Mouse (Mus musculus) hindbrain, postnatal 0 days (tissue): Measurements from ENCODE around the gene Pip4k2c. TPM values are rescaled to one million over a fixed set of nuclear protein-coding genes. Genes with fewer than 3 reads are reported as not detected.

Experiments used
- ATAC-seq: fragments of 200-750 bp; cut with Nextera tagmentation; 2 replicates; pipeline ENCODE4 v1.8.0; 2017; ENCODE audit warnings: mild to moderate bottlenecking, moderate TSS enrichment, moderate library complexity
- DNase-seq: peaks from one replicate; pipeline ENCODE4 v3.0.0-alpha.2; 2015; ENCODE audit warnings: low spot score
- H3K27ac ChIP-seq: fragments of 300-500 bp; sonication (generic); 2 replicates; pipeline ENCODE4 v1.5.1; 2014; ENCODE audit warnings: mild to moderate bottlenecking
- H3K27me3 ChIP-seq: fragments of 300-500 bp; sonication (generic); 2 replicates; pipeline ENCODE4 v1.6.1; 2014; ENCODE audit warnings: low read length, mixed read lengths; ENCODE audit not compliant: insufficient read depth
- H3K36me3 ChIP-seq: fragments of 300-500 bp; sonication (generic); 2 replicates; pipeline ENCODE4 v1.6.1; 2014; ENCODE audit warnings: low read length, mixed read lengths; ENCODE audit not compliant: insufficient read depth
- H3K4me1 ChIP-seq: fragments of 300-500 bp; sonication (generic); 2 replicates; pipeline ENCODE4 v1.6.1; 2014; ENCODE audit warnings: antibody characterized with exemption, low read length, mixed read lengths; ENCODE audit not compliant: insufficient read depth
- H3K4me2 ChIP-seq: fragments of 300-500 bp; sonication (generic); 2 replicates; pipeline ENCODE4 v1.6.1; 2014; ENCODE audit warnings: low read depth, mild to moderate bottlenecking, low read length, moderate library complexity, mixed read lengths
- H3K4me3 ChIP-seq: fragments of 300-500 bp; sonication (generic); 2 replicates; pipeline ENCODE4 v1.5.1; 2014; ENCODE audit warnings: low read length
- H3K9ac ChIP-seq: fragments of 300-500 bp; sonication (generic); replicated peaks from 2 replicates; pipeline ENCODE4 v1.6.1; 2014; ENCODE audit warnings: mild to moderate bottlenecking, low read length, moderate library complexity, mixed read lengths
- H3K9me3 ChIP-seq: fragments of 300-500 bp; sonication (generic); 2 replicates; pipeline ENCODE4 v1.6.1; 2016; ENCODE audit warnings: low read length, mixed read lengths
- CTCF ChIP-seq: IDR thresholded peaks from 2 replicates; pipeline ENCODE4 v1.5.1; 2016; ENCODE audit warnings: antibody characterized with exemption, control low read depth, low read depth
- WGBS: fragments of 180-500 bp; shearing (Covaris S2); extraction: QIAGEN DNeasy Blood & Tissue Kit; methylation state at CpG from one replicate; pipeline ENCODE4 v1.1.7; 2014; 5-methylcytosine and 5-hydroxymethylcytosine counted together
- polyA plus RNA-seq: library from polyadenylated mRNA; unstranded; fragments of >200 nt; fragmentation: Nextera tagmentation; extraction: Ambion mirVana; gene quantifications from 2 replicates; pipeline ENCODE4 v1.2.1, GENCODE M21; 2015
- total RNA-seq: library from RNA; depleted of rRNA; stranded (reverse); fragments of >200 nt; gene quantifications from 2 replicates; pipeline ENCODE4 v1.2.3, GENCODE M21; 2014

Pip4k2c gene
- total and polyA plus RNA-seq, 2 experiments from 2014 or later = 20.2 to 22.8 TPM

DNA sequence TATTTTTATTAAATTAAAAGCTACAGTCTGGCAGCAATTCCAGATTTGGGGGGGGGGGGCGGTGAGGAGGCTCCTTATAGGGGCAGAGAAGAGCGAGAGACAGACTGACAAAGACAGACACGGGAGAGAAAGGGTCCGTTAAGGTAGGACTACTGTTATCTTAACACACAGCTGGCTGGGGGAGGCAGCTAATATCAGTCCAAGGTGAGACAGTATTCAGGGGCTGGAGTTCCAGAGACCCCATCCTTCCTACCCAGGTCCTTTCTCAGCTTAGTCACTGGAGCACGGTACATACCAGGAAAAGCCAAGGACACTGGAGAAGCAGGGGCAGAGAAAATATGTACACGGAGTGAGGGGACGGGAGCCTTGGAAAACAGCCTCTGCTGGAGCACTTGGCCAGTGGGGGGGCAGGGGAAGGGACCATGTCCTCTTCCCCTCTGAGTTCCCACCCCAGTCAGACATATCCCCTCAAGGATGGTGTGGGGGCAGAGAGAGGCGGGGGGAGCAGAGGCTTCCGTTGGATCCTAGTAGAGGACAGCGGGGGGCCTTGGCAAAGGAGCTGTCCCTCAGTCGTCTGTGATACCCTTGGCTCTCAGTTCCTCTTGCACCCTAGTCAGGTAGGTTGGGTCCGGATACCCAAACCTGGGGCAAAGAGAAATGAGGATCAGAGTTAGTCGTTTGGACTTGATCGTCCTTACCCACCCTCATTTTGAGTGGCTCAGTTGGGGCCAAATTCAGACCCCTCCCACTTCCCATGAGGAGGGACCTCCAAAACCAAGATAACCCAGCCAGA is 20.8 kb downstream of the Pip4k2c start:
- H3K9ac ChIP-seq = no peak overlapping the region
- WGBS = 37% methylated on average over 14 of the region's 14 CpGs
- H3K27me3 ChIP-seq = no peaks in the 10 kb centered on the region
- H3K36me3 ChIP-seq = peaks cover 4% of the 10 kb centered on the region
- no peak for TF ChIP-seq CTCF
- no peak for ATAC-seq
- no peaks in the 10 kb centered on the region for H3K9me3 ChIP-seq
- no peak for DNase-seq
- no peak overlapping the region for H3K4me2 ChIP-seq
- H3K27ac ChIP-seq = 0 out of 2 replicates have a peak overlapping the region, but pooled peaks have one; percentile 51
- peaks cover 16% of the 10 kb centered on the region for H3K4me1 ChIP-seq
- H3K4me3 ChIP-seq = no peak overlapping the region

DNA sequence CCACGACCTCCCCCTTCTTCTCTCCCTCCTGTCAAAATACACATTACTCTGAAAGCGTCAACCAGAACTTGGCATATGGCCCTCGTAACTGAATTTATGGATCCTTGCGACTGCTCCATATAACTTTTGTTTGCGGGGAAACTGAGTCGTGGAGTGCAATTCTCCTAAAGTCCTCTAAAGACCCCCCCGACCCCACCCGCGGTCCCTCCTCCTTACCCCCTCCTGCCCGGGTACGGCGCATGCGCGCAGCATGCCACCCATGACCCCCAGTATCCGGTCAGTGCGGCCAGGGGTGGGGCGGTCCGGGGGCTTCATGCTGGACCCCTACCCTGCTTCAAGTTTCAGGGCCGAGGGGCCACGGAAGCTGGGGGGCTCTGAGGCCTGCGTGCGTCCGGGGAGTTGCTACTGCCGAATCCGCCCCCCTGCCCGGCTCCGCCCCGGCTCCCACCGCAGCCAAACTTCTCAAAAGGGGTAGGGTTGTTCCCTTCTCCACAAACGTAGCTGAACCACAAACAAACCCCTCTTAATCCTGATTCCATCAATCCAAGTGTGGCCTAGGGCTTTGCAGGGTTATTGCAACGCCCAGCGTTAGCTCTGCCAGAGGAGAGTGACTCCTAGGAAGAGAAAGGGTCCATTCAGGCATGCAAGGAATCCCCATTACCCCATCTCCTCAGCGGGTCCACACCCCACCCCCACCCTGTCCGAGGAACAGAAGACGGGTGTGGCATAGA is 21.6 kb downstream of the Pip4k2c start, which contains the start of gene Arhgef25:
Arhgef25 (minus strand) TSS at position 433 of the 731 bp plus-strand sequence.
- no peak for TF ChIP-seq CTCF
- 3% methylated on average over 35 of the region's 35 CpGs for WGBS
- peak within 1 kb of the TSS; percentile 51; the same call in 1 of the 2 replicates for H3K27ac ChIP-seq
- H3K4me3 ChIP-seq = peak within 1 kb of the TSS; percentile 59
- H3K9ac ChIP-seq = peak within 1 kb of the TSS; percentile 74
- peaks cover 4% of the 10 kb centered on the region for H3K36me3 ChIP-seq
- DNase-seq = peak; percentile 25
- no peaks in the 10 kb centered on the region for H3K27me3 ChIP-seq
- peak within 1 kb of the TSS; percentile 98 for H3K4me2 ChIP-seq
- peaks cover 14% of the 10 kb centered on the region for H3K4me1 ChIP-seq
- no peaks in the 10 kb centered on the region for H3K9me3 ChIP-seq
- ATAC-seq = no peak

DNA sequence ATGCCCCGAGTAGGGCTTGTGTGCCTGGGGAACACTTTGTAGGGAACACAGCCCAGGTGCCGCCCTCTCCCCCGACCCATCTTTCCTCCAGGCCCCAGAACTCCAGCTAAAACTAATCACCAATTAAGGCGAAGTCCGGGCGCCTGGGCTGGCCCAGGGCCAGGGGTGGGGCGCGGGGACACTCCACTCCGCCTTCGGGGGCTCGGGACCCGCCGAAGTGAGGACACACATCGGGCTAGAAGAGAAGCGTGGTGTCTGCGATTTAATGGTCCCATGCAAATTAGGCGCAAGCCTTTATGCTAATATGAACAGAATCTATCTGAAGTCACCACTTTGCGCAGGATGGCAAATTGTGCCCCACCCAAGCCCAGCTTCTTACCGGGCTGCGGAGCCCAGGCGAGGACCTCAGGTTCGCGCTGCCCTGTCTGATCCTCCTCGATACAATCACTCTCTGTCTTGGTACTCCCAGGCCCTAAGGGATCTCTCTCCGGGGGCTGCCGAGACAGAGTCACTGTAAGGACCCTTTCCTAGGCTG is 22.2 kb downstream of the Pip4k2c start:
- peak; percentile 26 for DNase-seq

DNA sequence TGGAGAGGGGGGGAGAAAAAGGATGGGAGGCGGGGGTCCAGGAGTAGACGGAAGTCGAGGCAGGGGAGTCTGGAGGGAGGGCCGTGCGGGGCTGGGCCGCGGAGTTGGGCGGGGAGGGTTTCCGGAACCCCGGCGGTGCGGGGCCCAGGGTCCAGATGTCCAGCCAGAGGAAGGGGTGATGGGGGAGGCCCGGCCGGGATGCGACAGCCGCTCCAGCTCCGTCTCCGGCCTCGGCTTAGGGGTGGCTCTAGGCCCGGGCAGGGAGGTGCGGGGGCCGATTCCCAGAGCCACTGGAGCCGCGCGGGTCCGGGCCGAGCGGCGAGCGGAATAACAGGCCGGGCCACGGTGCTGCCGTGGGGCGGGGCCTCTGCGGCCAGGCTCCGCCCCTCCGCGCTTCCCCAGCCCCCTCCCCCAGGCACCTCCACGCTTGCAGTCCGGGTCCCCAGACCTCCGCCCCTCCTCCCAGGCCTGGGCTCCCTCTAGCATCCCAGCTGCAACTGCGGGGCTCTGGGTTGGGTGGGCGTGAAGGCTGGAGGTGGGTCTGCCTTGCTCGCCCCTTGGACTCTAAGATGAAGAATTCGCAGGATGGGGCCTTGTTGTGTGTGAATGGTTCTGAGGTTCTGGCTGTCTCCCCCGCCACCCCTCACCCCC is 22.8 kb downstream of the Pip4k2c start:
- peaks cover 7% of the 10 kb centered on the region for H3K4me1 ChIP-seq
- WGBS = 0% methylated on average over 28 of the region's 46 CpGs

More for the DNA sequence above, 22.2 kb downstream of the Pip4k2c start:
- Histone ChIP-seq H3K4me3 (peak overlapping the region; percentile 59), H3K4me2 (peak overlapping the region; percentile 98), H3K27ac (peak overlapping the region; percentile 51; the same call in 1 of the 2 replicates), H3K4me1 (peaks cover 8% of the 10 kb centered on the region), H3K9ac (peak overlapping the region; percentile 74), H3K9me3 (no peaks in the 10 kb centered on the region), H3K27me3 (no peaks in the 10 kb centered on the region), H3K36me3 (peaks cover 4% of the 10 kb centered on the region)
- WGBS = 3% methylated on average over 26 of the region's 26 CpGs
- ATAC-seq = peak; percentile 15; the same call in 1 of the 2 replicates
- no peak for TF ChIP-seq CTCF

DNA sequence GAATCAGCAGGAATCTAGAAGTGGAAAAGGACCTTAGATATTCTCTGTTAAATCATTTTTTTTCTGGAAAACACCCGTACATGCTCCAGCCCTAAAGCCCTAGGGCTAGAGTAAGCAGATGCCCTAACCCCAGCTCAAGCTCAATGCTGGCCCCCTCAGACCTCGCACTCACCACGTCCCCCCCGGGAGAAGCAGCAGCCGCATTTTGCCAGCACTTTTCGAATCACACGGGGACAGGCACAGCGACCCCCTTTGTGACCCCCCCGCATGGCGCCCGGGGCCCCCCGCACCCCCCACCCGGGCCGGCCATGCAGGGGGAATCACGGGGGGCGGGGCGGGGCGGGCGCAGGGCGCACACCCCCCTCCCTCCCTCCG is 23.3 kb downstream of the Pip4k2c start:
- H3K9me3 ChIP-seq = no peaks in the 10 kb centered on the region
- ATAC-seq = no peak
- no peak for DNase-seq
- no peak for TF ChIP-seq CTCF
- peak overlapping the region; percentile 98 for H3K4me2 ChIP-seq
- peak overlapping the region; percentile 59 for H3K4me3 ChIP-seq
- H3K27ac ChIP-seq = peak overlapping the region; percentile 73
- H3K9ac ChIP-seq = peak overlapping the region; percentile 74
- no peaks in the 10 kb centered on the region for H3K27me3 ChIP-seq
- WGBS = 0% methylated on average over 15 of the region's 21 CpGs
- H3K36me3 ChIP-seq = peaks cover 4% of the 10 kb centered on the region
- H3K4me1 ChIP-seq = peaks cover 7% of the 10 kb centered on the region

More for the DNA sequence above, 22.8 kb downstream of the Pip4k2c start:
- peak overlapping the region; percentile 59 for H3K4me3 ChIP-seq
- H3K27ac ChIP-seq = peak overlapping the region; percentile 73
- no peaks in the 10 kb centered on the region for H3K27me3 ChIP-seq
- no peaks in the 10 kb centered on the region for H3K9me3 ChIP-seq
- peaks cover 4% of the 10 kb centered on the region for H3K36me3 ChIP-seq
- peak overlapping the region; percentile 74 for H3K9ac ChIP-seq
- no peak for TF ChIP-seq CTCF
- DNase-seq = peak; percentile 82
- peak; percentile 82 for ATAC-seq
- H3K4me2 ChIP-seq = peak overlapping the region; percentile 98
